Mouse (Mus musculus) frontal cortex, adult 2 months (tissue): ENCODE measurements at regions not wholly inside any gene's neighbourhood (a gene's known extent, or its start where the extent isn't known, plus 50 kb on each side); places are given as distances from the start of the nearest gene placed in this dataset.

ENCODE experiments used
- DNase-seq, 2 experiments: peaks; one replicate each; pipeline ENCODE4 v3.0.0; 2022; ENCODE audit warnings: low spot score in 1 of 2; ENCODE audit errors: extremely low spot score in 1 of 2

GRCm38 (mm10) chr9:47380361-47380760 is 149.6 kb upstream of the Cadm1 start:
- DNase-seq: no peak

GRCm38 (mm10) chr9:47384185-47384854 is 145.7 kb upstream of the Cadm1 start:
- DNase-seq: no peak

- DNase-seq: no peak
Observed at GRCm38 (mm10) chr9:47386646-47387045, 143.3 kb upstream of the Cadm1 start.

GRCm38 (mm10) chr9:47387221-47387620 is 142.8 kb upstream of the Cadm1 start:
- peak; percentile 20 to 57 for DNase-seq

GRCm38 (mm10) chr9:47387716-47388300 is 142.2 kb upstream of the Cadm1 start:
- DNase-seq: no peak

- DNase-seq: no peak
Observed at GRCm38 (mm10) chr9:47389901-47390300, 140.1 kb upstream of the Cadm1 start.

- DNase-seq: no peak
Observed at GRCm38 (mm10) chr9:47391669-47392068, 138.3 kb upstream of the Cadm1 start.

GRCm38 (mm10) chr9:47399598-47399997 is 130.4 kb upstream of the Cadm1 start:
- no peak for DNase-seq

- DNase-seq: no peak
Observed at GRCm38 (mm10) chr9:47400117-47400823, 129.7 kb upstream of the Cadm1 start.

GRCm38 (mm10) chr9:47401511-47401910 is 128.5 kb upstream of the Cadm1 start:
- peak; percentile 6 to 34 for DNase-seq

- DNase-seq: no peak
Observed at GRCm38 (mm10) chr9:47403317-47403716, 126.7 kb upstream of the Cadm1 start.

GRCm38 (mm10) chr9:47404821-47405220 is 125.2 kb upstream of the Cadm1 start:
- no peak for DNase-seq

- DNase-seq: no peak
Observed at GRCm38 (mm10) chr9:47405547-47405946, 124.4 kb upstream of the Cadm1 start.

- DNase-seq: peak; percentile 16 to 27
Observed at GRCm38 (mm10) chr9:47407007-47407670, 122.8 kb upstream of the Cadm1 start.

GRCm38 (mm10) chr9:47408061-47408460 is 121.9 kb upstream of the Cadm1 start:
- no peak for DNase-seq

- DNase-seq: no peak
Observed at GRCm38 (mm10) chr9:47409579-47409978, 120.4 kb upstream of the Cadm1 start.

GRCm38 (mm10) chr9:47412786-47413185 is 117.2 kb upstream of the Cadm1 start:
- no peak for DNase-seq

GRCm38 (mm10) chr9:47414350-47414988 is 115.5 kb upstream of the Cadm1 start:
- DNase-seq: no peak

GRCm38 (mm10) chr9:47422151-47422599 is 107.8 kb upstream of the Cadm1 start:
- no peak for DNase-seq

GRCm38 (mm10) chr9:47422741-47423461 is 107.1 kb upstream of the Cadm1 start:
- peak; percentile 60 to 71 for DNase-seq
